Mouse (Mus musculus): ENCODE results near the gene Zfp367.
A peak's percentile ranks its signal among the peaks of the same experiment; 100 is the strongest.

Zfp367 gene

DNA sequence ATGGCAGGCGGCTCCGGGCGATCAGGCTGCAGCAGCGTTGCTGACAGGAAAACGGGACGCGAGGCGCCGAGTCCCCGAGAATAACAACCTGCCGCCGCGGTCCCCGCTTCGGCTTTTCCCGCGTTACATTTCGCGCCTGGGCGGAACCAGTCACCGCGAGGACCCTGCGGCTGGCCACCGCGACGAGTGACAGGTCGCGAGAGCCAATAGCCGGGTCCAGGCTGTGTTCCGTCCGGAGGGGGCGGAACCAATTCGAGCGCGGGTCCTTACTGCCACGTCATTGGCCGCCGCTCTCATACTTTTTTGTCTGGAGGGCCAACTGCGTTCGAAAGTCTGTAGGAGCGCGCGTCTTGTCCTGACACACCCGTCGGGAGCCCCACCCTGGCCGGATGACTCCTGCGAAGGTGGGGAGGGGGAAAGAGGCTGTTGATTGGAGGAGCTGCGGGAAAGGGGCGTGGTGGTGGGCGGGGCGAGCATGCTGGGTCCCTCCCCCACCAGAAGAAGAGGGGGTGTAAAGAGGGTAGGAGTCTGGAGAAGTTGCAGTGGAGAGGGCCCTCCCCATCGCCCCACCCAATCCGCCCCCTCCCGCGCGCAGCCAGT, at the start of gene Zfp367:
Gene Zfp367 (minus strand): TSS at position 120 of the 600 bp plus-strand sequence.
- peak; percentile 96 for DNase-seq (ENCODE audit: low spot score)

DNA sequence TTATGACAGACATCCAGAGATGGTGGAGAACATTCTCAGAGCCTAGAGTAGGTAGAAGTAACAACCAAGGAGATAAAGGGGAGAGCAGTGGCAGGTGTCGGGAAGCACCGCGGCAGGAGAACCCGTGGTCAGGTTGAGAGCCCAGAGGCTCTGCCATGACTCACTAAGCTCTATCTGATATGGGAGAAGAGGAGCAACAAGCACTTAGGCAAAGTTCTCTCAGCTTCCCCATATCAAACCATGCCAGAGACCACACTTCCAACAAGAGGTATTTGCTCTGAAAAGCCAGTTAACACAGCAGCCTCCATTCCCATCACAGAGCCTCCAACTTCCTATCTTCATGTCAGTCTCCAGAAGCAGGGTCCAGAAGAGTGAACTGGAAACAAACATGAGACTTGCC, 47.9 kb upstream of the Zfp367 start:
- DNase-seq (ENCODE audit: low spot score): no peak

DNA sequence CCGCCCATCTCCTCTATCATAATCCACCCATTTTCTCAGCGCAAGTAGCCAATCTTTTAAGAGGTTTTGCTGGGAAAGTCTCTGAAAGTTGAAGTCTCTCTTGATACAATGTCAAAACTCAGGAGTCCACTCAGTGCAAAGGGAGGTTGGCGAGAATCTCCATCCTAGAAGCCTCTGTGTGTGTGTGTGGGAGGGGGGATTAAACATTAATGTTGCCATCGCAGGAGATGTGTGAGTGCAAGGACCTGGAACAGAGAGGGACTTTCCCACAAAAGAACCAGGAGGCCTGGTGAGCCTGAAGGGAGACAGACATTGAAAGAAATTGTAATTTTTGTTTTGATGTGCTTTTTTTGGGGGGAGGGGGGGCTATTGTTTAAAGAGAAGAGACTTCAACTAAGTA, 45.3 kb upstream of the Zfp367 start:
- no peak for DNase-seq (ENCODE audit: low spot score)

DNA sequence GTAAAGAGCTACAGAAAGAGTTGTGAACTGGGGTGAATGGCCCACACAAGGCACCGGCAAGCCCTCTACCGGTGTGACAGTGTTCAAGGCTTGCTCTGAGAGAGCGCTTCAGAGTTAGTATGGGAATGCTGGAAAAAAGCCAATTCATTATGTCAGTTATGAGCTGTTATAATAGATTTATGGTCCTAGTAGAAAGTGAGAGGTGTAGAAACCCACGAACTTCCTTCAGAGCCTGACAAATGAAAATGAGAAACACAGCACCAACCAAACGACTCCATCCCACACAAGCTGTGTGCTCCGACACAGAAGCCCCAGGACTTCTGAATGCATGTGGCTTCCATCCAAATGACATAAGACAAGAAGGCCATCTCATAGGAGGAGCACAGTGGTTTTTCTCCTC, 44.9 kb upstream of the Zfp367 start:
- DNase-seq (ENCODE audit: low spot score): no peak

DNA sequence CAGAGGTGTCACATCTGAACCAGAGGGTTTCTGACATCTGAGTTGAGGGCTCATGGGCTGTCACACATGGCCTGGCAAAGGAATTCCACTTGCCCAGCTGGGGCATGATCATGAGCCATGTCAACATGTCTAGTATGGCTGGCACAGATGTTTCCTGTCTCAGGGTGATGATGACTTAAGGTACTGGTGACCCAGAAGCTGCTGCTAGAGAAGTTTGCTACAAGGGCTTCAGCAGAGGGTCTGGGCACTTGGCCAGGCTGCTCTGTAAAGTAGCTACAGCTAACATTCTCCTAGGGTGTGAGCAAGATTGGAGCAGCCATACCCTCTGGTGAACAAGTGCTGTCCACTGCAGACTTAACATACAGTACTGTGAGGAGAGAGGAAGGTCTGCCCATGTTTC, 34.1 kb upstream of the Zfp367 start:
- no peak for DNase-seq (ENCODE audit: low spot score)

DNA sequence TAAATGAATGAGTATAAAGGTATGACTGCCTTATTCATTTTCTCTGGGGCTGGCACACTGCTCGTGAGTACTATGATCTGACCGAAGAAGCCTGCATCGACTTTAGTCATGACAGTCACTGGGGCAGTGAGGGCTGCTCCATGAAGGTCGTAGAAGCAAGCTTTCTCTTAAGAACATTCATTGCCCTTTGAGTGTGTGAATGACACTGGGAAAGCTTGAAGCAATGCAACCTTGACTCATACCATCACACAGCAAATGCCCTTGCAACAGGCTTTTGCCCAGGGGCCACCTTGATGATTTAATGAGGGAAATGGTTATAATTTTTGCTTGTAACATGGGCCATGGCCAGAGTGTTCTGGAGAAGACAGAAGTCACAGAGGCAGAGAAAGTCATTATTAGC, 33.5 kb upstream of the Zfp367 start:
- no peak for DNase-seq (ENCODE audit: low spot score)

DNA sequence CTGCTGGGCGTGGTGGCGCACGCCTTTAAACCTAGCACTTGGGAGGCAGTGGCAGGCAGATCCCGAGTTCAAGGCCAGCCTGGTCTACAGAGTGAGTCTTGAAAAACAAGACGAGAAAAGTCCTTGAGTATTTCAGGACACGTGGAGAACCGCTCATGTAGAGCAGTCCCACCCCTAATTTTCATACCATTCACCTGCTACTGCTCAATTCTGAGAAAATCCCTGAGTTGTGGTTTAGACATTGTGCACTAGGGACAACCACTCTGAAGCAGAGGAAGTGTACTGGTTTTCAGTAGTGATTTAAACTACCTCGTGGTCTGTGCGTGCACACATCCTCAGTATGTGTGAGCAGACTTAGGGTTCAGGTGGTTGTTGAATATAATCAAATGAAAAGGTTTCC, 32.6 kb upstream of the Zfp367 start:
- no peak for DNase-seq (ENCODE audit: low spot score)

DNA sequence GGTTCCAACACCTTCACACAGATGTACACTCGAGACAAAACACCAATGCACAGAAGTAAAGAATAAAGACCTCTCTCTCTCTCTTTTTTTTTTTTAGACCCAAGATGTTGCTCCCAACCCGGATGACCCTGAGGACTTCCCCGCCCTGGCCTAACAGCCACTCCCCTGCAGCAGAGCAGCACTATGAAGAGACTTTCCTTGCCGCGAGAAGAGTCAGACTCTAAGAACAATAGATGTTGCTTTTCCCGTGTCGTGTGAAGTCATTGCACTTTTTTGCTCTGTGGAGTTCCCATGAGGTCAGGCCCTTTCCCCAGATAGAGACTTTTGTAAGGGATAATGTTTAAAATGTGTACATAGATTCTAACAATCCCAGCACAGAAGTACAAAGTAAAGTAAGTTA, 32.2 kb upstream of the Zfp367 start:
- no peak for DNase-seq (ENCODE audit: low spot score)

DNA sequence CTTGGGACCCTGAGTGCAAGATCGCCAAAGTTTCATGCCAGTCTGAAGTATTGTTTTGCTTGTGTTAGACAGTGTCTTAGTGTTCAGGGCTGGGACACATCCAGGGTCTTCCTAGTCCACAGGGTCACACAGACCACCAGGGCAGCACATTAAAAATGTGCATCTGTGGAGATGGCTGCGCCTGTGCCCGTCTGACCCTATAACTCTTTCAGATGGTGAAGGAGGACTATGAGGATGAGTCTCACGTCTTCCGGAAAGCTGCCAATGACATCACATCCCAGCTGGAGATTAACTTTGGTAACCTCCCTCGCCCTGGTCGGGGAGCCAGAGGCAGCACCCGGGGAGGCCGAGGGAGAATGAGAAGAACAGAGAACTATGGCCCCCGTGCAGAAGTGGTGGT, 31.4 kb upstream of the Zfp367 start:
- DNase-seq (ENCODE audit: low spot score): no peak

DNA sequence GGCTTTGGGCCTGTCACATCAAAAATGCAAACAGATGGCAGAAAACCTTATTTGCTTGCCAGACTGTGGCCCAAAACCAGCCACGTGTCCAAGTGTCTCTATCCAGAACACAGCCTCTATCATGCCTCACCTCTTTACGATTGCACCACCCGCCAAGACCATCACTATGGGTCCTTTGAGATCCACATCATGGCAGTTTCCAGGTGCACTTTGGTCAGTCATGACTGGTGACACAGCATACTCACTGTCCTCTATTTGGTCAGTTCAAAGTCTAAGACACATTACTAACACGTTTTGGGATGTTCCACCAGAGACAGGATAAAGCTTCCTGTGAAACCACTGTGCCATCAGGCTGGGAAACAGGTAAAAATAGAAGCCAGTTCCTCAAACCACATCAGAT, 30.6 kb upstream of the Zfp367 start:
- DNase-seq (ENCODE audit: low spot score): no peak

DNA sequence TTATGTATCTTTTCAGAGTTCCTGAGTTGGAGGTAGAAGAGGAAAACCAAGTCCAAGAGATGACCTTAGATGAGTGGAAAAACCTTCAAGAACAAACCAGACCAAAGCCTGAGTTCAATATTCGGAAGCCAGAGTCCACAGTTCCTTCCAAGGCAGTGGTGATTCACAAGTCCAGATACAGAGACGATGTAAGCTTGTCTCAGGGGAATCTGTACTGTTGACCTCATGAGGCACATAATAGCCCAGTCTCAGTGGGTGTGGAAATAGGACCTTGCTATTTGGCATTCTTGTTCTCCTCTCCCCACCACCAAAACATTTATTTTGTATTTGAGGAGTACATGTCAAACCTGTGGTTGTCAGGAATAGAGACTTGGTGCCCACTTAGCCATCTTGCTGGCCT, 29.1 kb upstream of the Zfp367 start:
- no peak for DNase-seq (ENCODE audit: low spot score)

DNA sequence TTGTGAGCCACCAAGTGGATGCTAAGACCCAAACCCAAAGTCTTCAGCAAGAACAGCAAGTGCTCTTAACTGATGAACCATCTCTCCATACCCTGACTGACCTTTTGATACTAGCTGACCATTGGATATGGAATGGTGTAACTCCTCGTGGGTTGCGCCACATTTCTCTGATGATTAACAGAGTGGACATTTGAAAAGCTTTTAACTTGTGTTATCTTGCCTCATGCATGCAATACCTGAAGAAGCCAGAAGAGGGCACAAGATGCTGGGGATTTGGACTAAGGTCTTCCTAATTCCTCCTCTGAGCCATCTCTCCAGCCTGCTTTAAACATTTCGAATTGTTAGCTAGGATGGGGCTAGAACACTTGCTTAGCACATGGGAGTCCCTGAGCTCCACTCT, 27.9 kb upstream of the Zfp367 start:
- DNase-seq (ENCODE audit: low spot score): peak; percentile 64

DNA sequence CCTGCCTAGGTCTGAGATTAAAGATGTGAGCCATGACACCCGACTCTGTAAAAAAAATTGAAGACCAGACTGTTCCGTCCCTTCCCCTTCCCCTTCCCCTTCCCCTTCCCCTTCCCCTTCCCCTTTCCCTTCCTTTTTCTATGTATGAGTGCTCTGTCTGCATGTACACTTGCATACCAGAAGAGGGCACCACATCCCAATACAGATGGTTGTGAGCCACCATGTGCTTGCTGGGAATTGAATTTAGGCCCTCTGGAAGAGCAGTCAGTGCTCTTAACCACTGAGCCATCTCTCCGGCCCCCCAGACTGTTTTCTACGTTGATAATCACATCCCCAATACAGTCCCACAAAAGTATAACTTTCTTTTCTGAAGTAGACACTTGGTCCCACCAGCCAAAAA, 27.3 kb upstream of the Zfp367 start:
- DNase-seq (ENCODE audit: low spot score): no peak

DNA sequence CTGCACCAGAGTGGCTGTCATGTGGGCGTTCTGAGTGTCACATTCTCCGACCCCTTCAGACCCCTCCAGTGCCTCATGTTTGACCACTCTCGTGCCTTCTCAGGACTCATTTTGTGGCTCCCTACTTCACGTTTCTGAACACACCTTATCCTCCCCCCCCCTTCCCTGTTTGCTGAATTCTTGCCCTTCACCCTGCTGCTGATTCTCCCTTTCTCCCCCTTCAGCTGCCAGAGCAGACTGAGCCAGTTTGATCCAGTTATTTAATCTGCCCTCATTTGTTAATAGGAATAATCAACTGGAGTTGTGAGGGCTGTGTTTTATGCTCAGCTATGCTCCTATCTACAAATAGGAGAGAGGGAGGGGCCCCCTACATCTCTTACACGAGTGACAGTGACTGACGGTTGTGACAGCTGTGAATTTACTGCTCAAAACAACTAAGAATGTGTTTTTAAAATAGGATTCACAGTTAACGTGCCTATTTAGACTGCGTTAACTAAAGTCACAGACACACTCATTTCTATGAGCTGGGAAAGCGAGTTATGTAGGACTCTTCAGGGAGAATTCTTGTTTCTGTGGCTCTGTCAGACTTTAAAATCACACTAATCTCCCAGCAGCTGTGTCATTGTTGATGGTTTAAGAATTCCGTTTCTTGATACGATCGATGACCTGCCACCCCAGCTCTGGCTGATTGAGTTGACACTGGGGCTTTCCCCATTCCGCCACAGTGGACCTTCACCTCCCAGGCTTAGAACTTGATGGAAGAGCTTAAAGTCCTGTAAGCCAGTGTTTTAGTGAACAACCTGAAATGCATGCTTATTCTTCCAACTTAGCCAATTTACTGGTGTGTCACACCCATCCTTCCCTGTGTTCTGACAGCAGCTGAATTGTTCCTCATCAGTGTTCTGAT, 26.0 kb upstream of the Zfp367 start:
- no peak for DNase-seq (ENCODE audit: low spot score)

DNA sequence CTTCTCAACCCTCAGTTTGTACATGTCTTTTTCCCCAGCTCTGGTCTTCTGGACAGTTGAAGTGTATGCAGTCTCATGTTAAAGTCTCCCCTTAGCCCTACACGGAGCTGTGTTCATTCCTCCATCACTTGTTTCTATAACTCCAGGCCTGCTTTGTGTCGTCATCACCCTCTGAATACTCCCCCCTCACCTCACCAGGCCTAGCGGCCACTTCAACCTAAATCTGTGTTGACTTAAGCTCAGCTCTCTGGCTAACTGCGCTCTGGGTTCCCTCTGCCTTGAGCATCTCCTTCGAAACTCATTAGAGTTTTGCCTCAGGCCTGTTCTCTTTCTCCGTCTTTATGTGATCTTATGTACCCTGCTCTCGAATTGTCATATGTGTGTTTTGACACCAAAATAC, 25.0 kb upstream of the Zfp367 start:
- DNase-seq (ENCODE audit: low spot score): no peak

DNA sequence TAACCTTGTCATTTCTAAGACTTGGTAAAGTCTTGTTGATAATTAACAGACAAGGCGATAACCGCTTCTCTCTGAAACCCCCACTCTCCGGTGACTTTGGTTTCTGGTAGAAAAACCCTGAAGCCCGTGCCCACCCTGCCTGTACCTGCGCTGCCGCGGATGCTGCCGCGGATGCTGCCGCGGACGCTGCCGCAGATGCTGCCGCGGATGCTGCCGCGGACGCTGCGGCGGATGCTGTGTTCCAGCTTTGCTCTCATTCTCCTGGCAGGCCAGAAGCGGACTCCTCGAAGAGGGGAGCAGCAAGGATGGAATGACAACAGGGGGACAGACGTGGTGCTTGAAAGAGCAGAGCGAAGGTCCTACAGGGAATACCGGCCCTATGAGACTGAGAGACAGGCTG, 16.7 kb upstream of the Zfp367 start:
- no peak for DNase-seq (ENCODE audit: low spot score)

DNA sequence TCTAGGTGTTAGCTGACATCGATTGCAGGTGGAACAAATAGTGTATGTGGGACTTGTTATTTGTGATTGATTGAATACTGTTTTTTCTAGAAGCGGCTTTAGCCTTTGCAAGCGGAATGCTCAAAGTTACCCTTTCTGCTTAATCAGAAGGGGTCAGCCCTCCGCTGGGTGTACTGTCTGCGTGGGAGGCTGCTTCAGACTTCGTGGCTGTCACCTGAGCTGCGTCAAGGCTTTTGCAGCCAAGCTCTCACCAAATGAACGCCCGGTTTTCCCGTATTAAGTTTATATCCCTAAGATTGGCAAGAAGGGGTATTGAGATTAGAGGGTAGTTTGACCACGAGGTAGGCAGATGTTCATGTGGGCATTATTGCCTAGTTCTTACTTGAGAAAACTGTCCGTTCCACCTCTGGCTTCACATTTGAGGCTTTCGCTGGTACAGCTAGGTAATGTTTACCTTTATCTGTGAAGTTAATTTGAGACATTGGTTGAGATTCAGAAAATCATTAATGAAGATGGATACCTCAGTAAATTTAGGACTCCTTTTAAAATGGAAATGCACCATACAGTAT, 10.2 kb upstream of the Zfp367 start:
- no peak for DNase-seq (ENCODE audit: low spot score)

DNA sequence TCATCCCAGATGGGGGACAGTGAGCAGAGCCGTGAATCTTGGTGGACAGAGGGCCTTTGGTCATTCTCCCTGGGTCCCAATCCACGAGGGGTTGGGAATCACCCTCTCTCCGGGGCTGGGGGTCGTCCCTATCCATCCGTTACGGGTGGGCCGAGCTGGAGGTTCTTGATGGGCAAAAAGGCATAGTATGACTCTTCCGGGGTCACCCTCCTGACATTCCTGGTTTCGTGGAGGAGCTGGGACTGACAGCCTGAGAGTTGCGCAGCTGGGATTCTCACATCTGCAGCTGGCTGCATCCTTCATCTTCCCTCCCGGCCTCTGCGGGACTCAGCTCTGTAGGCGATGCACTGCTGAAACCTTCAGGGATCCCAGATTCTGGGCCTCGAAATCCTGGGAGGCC, 9.6 kb upstream of the Zfp367 start:
- no peak for DNase-seq (ENCODE audit: low spot score)

DNA sequence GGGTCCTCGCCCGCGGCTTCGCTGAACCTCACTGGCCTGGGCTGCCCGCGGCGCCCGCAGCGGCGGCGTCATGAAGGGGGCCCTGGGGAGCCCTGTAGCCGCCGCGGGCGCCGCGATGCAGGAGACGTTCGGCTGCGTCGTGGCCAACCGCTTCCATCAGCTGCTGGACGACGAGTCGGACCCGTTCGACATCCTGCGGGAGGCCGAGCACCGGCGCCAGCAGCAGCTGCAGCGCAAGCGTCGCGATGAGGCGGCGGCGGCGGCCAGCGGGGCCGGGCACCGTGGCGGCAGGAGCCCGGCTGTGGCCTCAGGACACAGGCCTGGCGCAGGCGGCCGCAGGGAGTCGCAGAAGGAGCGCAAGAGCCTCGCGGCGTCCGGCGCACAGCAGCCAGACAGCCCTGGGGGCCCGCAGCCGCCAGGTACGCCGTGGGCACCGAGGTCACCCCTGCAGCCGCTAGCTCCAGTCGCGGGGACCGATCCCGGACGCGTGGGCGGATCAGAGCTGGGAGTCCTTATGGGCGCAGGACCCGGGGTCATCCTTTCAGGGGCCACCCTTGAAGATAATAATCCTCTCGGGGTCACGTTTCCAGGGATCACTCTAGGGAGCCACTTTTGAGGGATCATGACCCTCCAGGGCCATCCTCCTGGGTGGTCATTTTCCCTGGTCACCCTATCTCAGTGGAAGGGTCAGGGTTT, 9.1 kb upstream of the Zfp367 start:
- no peak for DNase-seq (ENCODE audit: low spot score)

DNA sequence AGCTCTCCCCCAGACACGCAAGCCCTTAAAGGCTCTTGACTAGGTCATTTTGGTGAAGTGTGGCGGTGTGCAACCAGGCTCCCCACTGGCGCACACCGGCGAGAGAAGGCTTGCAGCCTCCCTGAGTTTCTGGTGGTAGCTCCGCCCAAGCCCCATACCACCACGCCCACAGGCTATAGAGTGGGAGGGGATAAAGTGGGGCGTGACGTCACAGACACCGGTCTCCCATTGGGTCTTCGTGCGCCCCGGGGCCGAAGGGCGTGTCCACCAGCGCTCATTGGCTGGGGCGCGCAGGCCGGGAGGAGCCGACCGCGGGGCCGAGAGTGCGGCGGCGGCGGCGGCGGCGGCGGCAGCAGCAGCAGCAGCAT, 8.5 kb upstream of the Zfp367 start, which contains the start of gene Habp4:
Gene Habp4 (plus strand): TSS at position 277 of the 368 bp plus-strand sequence.
- DNase-seq (ENCODE audit: low spot score): peak; percentile 97

DNA sequence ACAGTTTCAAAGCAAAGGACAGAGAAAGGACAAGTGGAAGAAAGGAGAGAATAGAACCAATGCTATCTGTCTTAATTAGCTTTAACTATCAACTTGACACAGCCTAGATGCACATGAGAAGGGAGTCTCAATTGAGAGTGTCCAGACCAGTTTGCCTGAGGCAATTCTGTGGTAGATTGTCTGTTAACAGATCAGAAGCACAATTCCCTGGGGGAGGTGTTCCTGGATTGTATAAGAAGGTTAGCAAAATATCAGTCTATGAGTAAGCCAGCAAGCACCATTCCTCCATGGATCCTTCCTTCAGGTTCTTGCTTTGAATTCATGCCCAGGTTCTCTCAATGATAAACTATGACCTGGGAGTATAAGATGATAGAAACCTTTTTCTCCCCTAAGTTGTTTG, 4.0 kb upstream of the Zfp367 start:
- DNase-seq (ENCODE audit: low spot score): no peak

DNA sequence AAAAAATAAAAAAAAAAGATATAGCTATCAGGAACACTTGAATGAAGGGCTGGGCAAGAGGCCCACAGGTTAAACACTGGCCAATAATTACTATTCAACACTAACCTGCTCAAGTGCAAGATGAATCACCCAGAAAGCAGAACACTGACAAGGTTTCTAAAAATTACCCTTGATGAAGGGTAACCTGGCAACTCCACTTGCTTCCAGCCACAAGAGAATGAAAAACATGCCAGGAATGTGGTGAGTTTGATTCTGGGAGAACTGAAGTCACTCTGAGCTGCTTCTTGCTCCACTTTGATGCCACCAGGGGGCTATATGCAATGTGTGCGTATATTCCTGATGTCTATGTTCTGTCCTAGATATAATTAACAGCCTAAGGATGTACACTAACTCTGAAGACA, 2.2 kb upstream of the Zfp367 start:
- DNase-seq (ENCODE audit: low spot score): peak; percentile 16

DNA sequence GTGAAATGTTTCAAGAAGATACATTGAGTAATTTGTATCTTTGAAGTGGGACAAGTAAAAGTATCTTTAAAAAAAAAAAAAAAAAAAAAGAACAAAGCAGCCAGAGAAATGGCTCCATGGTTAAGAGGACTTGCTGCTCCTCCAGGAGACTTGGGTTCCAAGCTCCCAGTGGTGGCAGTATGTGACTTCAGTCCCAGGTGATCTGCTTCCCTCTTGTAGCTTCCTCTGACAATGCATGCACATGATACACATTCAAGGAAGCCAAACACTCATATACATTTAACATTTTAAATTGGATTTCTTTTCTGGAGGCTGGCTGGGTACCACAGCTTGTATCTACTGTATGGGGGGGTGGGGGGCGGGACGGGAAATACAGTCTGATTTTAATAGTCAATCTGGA, 1.6 kb upstream of the Zfp367 start:
- DNase-seq (ENCODE audit: low spot score): no peak
